Mouse (Mus musculus) CD4-positive, CD25-positive, alpha-beta regulatory T cell, adult 4 months (primary cell): Measurements from ENCODE around the gene Clstn2. TPM values are rescaled to one million over a fixed set of nuclear protein-coding genes. Genes with fewer than 3 reads are reported as not detected.

ENCODE experiments used
- ATAC-seq: one replicate; pipeline ENCODE4 v1.8.0; 2017
- polyA plus RNA-seq, 2 experiments: library from polyadenylated mRNA; unstranded; fragments of 100-300 nt; shearing (Covaris generic); gene quantifications; one replicate each; pipeline ENCODE4 v1.2.1; 2017

Gene Clstn2
- polyA plus RNA-seq, 2 experiments from 2014 or later: not detected

- ATAC-seq: no peak
These were observed 355.9 kb downstream of the Clstn2 start for GRCm38 (mm10) chr9:97677075-97677474.

DNA sequence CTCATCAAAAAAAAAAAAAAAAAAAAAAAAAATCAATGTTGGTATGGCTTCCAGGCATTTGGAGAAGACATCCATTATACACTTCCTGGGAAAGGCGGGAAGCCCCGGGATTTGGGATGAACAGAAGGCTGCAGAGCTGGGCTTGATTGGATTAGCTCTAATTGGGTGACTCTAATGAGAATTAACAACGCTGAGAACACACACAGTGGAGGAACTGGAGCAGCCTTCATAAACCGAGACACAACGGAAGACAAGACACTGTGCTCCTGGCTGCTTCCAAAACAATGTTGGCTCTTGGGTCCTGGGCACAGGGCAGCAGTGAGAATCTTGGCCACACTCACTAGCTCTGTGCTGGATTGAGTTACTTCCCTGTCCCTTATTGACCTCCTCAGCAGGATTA, 360.3 kb downstream of the Clstn2 start:
- ATAC-seq: no peak

DNA sequence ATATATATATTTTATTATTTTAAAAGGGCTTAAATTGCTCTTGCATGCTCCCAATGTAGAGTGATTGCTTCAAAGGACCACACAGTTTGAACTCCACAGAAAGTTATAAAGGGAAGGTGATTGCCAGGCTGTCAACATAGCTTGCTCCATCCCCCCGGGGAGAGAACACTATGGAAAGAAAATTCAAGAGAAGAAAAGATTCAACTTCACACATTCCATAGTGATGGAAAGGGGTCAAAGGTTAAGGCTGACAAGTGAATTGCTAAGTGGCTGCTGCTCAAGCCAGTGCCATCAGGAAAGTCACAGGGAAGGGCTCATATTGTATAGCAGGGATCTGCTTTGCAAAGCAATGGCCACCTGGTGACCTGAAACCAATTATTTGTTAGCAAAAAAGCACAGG, 360.8 kb downstream of the Clstn2 start:
- ATAC-seq: no peak

- ATAC-seq: no peak
These were observed 362.3 kb downstream of the Clstn2 start for GRCm38 (mm10) chr9:97670666-97671065.

DNA sequence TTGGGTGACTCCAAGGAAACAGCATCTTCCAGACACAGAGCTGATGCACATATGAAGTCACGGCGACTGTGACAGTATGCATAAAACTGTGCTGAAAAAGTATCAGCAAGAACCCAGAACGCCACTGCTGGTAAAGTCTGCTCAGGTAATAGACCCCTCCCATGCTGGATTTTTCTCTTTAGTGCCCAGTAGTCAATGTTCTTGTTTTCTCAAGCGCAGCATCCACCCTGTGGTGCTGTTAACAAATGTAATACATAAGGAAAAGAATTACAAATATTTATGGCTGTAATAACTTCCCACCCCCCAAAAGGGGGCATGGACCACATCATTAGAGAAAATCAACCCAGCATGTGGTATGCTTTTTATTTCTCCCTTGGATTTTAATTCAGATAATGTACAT, 372.0 kb downstream of the Clstn2 start:
- no peak for ATAC-seq

- no peak for ATAC-seq
These were observed 374.2 kb downstream of the Clstn2 start for GRCm38 (mm10) chr9:97658736-97659135.

GRCm38 (mm10) chr9:97648409-97648808, 384.6 kb downstream of the Clstn2 start:
- ATAC-seq: no peak

- ATAC-seq: no peak
These were observed 387.2 kb downstream of the Clstn2 start for GRCm38 (mm10) chr9:97645746-97646145.

DNA sequence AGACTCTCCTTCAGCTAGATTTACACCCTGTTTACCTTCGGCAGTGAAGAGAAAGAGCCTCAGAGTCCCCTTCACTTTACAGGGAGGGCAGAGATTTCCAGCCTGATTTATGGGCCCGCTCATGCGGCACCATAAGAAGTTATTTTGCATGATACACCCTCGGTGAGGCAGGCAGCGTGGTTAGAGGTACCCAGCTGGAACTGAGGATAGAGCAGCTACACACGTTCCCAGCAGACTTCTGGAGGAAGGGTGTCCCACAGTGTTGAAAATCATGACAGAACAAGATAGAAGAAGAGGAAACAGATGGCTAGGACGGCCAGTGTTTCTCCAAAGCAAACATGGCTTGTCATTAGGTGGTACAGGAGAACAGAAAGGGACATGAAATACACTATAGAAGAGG, 390.6 kb downstream of the Clstn2 start:
- ATAC-seq: no peak

DNA sequence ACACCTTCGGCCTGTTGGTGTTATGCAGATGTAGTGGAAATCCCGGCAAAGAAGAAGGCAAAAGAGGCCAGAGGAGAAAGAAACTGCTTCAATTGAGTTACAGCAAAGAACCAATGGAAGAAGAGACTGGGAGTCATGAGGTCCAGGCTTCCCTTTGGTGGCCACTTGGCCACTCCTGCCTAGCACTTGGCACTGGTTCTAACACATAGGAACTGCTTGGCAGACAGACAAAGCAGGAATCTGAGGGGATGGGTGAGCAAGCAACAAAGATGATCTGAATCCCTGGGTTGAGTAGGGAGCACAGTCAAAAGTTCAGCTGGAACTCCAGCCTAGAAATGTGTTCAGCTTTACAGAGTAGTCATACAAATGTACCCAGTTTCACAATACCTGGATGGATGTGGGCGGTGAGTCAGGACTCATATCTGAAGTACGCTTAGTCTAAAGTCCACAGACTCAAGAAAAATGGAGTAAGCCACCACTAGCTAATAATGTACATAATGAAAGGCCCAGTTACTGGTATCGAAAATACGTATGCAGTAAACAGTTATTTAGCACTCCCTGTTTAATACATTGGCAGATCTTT, 392.9 kb downstream of the Clstn2 start:
- no peak for ATAC-seq

DNA sequence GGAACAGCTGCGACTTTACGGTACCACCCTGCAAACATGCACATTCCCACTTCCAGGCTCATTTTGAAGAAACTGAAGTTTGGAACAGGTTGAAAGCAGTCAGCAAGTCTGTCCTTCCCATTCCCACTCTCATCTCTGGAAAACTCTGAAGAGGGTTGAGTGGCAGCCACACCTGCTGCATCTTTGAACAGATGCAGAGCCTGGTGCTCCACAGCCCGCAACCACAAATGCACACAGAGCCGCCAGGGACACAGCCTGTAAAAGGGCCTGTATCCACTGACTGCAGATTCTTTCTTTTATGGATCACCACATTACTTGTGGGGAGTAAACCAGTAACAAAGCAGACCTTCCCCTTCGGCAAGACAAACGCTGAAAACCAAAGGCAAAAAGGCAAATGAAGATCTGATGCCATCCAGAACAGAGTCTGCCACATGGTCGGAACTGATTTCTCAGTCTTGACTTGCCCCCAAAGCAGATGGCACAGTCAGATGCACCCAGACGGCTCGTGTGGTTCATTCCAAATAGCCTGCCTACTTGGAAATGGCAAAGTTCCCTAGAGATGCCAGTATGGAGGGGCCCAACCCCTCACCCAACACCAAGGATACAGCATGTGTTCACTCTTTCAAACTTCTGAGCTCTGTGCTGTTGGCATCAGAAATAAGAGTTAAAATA, 394.2 kb downstream of the Clstn2 start:
- no peak for ATAC-seq

DNA sequence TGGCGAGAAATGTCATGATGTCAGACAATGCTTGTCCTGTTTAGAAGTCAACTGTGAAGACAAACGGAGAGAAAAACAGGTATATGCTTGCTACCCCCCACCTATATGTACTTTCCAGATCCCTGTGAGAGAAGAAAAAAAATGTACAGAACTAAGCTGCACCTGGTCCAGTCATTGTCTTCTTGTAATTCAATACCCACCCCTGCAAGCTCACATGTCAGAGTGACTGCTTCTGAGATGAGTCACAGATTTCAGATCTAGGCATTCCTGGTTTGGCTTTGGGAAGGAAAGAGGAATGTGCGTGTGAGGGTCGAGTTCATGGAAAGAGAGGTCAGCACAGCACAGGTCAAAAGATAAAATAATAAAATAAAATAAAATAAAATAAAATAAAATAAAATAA, 397.6 kb downstream of the Clstn2 start:
- no peak for ATAC-seq

GRCm38 (mm10) chr9:97634831-97635230, 398.1 kb downstream of the Clstn2 start:
- no peak for ATAC-seq

- no peak for ATAC-seq
These were observed 403.8 kb downstream of the Clstn2 start for GRCm38 (mm10) chr9:97629180-97629579.

DNA sequence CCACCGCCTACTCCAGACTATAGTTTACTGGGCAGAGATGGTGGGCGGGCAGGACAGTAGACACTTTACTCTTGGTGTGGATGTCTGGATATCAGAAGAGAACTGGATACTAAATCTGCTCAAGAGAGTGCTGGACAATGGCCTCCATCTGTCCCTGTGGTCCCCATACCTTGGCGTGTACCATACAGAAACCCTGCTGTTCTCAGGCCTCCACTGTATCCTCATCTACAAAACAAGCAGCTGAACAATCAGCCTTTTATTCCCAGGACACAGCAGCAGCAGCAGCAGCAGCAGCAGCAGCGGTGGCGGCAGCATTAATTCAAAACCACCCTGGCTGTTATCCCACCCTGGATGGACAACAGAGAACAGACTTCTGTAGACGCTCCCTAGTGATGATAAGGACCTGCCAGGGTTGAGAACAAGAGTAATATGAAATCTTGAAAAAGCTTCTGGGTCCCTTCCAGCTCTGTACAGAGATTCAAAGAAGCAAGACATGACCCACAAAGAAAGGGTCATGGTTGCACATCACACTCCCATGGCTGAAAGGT, 404.5 kb downstream of the Clstn2 start:
- no peak for ATAC-seq

- ATAC-seq: no peak
These were observed 405.1 kb downstream of the Clstn2 start for GRCm38 (mm10) chr9:97627916-97628315.

DNA sequence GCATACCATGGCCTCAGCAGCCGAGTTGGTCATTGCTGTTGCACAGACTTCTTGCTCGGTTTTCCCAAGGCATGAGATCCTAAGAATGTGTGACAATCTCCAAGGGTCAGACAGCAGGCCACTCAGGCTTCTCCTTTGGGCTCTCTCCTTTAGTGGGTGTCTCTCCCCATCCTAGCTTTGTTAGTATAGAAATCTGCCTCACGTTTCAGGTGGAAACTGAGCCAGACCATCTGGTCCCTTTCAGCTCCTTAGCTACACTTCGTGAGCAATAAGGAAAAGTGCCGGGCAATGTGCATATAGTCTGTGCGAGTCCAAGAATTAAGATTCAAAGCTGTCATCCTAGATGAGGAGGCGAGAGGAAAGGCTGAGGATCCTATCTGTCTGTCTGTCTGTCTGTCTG, 422.4 kb downstream of the Clstn2 start:
- ATAC-seq: no peak

DNA sequence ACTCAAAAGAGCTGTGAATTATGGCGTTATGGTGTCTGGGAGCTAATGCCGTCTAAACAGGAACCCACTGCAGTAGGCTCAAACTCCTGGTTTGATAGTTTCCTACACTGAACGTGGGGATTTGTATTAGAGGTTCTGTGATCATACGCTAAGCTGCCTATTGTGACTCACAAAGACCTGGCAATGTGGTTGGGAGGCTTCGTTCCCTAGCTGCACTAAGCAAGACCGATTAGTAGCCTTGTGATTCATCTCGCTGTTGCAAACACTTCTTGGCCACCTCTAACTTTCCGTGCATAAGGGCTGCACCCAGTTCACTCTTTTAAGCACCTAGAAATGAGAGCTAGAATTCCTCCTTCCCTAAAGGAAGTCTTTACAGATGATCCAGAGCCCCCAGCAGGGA, 429.3 kb downstream of the Clstn2 start:
- ATAC-seq: no peak

- ATAC-seq: no peak
These were observed 430.5 kb downstream of the Clstn2 start for GRCm38 (mm10) chr9:97602476-97602875.

- ATAC-seq: no peak
These were observed 434.0 kb downstream of the Clstn2 start for GRCm38 (mm10) chr9:97599006-97599405.

- no peak for ATAC-seq
These were observed 442.3 kb downstream of the Clstn2 start for GRCm38 (mm10) chr9:97590712-97591111.

DNA sequence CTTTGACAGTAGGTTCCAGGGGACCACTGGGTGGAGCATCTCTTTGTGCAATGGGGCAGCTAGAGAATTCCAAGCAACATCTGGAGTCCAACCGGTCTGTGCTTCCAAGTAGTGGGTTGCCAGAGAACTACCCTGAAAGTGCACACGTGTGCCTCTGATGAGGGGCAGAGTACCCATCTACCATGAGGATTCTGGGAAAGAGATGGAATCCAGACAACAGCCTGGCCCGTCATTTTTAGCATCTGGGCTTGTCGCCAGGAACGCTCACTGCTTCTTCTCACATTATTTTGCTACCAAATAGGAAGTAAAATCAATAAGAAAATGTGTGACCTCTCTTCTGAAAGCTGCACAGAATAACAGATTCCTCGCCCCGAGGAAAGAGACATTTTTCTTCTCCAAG, 462.1 kb downstream of the Clstn2 start:
- ATAC-seq: no peak

- no peak for ATAC-seq
These were observed 469.9 kb downstream of the Clstn2 start for GRCm38 (mm10) chr9:97563121-97563520.

DNA sequence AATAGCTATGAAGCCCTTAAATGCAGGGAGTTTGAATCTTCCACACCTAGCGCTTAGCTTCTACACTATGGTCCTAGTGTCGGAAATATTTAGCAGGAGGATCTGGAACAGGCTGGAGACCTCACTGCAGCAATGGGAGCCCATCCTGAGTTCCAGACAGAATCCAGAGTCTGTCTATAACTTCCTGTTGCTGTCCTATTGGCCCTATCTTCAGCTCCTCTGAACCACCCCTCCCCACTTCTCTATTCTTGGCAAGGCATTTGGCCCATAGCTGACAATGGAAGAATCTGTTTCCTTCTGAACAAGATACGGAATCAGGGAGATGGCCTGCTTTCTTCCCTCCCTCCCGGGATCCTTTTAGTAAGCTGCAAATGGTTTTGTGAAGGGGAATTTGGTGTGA, 488.6 kb downstream of the Clstn2 start:
- ATAC-seq: no peak

DNA sequence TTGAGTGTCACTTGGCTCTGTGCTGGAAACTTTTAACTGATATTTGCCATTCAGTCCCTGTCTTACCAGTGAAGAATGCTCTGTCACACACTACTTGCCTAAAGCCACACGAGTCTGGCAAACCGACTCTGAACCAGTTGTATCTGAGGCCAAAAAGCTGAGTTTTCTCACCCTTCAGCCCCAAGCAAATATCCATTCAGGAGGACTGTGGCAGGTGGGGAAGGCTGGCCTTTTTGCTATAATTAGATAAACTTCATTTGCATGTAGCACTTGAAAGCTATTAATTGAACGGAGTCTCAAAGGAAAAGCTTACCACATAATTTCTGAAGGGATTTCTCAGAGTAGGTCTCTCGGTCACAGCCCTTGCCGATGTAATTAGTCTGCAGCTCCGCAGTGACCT, 491.6 kb downstream of the Clstn2 start:
- ATAC-seq: no peak
